Mouse (Mus musculus) megakaryocyte, embryonic 14.5 days (primary cell): ENCODE data around the gene Tgtp1. TPM values are rescaled to one million over a fixed set of nuclear protein-coding genes. Genes with fewer than 3 reads are reported as not detected.
"Not testable (repeated sequence)": the region's sequence is repeated elsewhere in the genome, so short reads cannot be mapped to it uniquely, and the experiment has no call there.

Experiments
- H3K27me3 ChIP-seq: replicated peaks from 2 replicates; pipeline ENCODE3; 2012; ENCODE audit warnings: inconsistent platforms
- H3K36me3 ChIP-seq: replicated peaks from 2 replicates; pipeline ENCODE3; 2012; ENCODE audit warnings: low read length, inconsistent platforms, mixed read lengths
- H3K4me1 ChIP-seq: 2 replicates; pipeline ENCODE4 v1.6.1; 2012; ENCODE audit warnings: inconsistent platforms
- H3K4me3 ChIP-seq: replicated peaks from 2 replicates; pipeline ENCODE3; 2012; ENCODE audit warnings: moderate library complexity, mild to moderate bottlenecking, inconsistent platforms
- H3K9me3 ChIP-seq: 2 replicates; pipeline ENCODE4 v1.6.1; 2012; ENCODE audit warnings: inconsistent platforms
- polyA plus RNA-seq: library from polyadenylated mRNA; stranded (reverse); fragments of >175 nt; gene quantifications from 2 replicates; pipeline ENCODE4 v1.2.3, GENCODE M21; 2012; ENCODE audit warnings: low replicate concordance; ENCODE audit not compliant: insufficient read depth

The Tgtp1 gene
- 0.22 TPM in 1 of 2 replicates, not detected in the other for polyA plus RNA-seq

- H3K4me3 ChIP-seq, H3K27me3 ChIP-seq, H3K36me3 ChIP-seq, H3K9me3 ChIP-seq: not testable (repeated sequence)
- H3K4me1 ChIP-seq, result peaks cover 33% of the 10 kb centered on the region
These were observed at the start of gene Tgtp1 for GRCm38 (mm10) chr11:48994018-48994417. TSS of gene Tgtp1 (minus strand) at chr11:48994172.

- H3K4me1 ChIP-seq, H3K9me3 ChIP-seq, H3K36me3 ChIP-seq, H3K4me3 ChIP-seq, H3K27me3 ChIP-seq: not testable (repeated sequence)
These were observed 18.1 kb upstream of the Tgtp1 start for GRCm38 (mm10) chr11:49012074-49012473.

- not testable (repeated sequence) for H3K27me3 ChIP-seq, H3K36me3 ChIP-seq, H3K4me1 ChIP-seq, H3K4me3 ChIP-seq, H3K9me3 ChIP-seq
These were observed 12.8 kb upstream of the Tgtp1 start for GRCm38 (mm10) chr11:49006785-49007184.

GRCm38 (mm10) chr11:49006317-49006716 lies 12.3 kb upstream of the Tgtp1 start:
- H3K9me3 ChIP-seq, H3K4me1 ChIP-seq, H3K36me3 ChIP-seq, H3K4me3 ChIP-seq, H3K27me3 ChIP-seq: not testable (repeated sequence)

GRCm38 (mm10) chr11:49000411-49000810 lies 6.4 kb upstream of the Tgtp1 start:
- H3K36me3 ChIP-seq, H3K4me3 ChIP-seq, H3K27me3 ChIP-seq, H3K9me3 ChIP-seq: not testable (repeated sequence)
- peaks cover 19% of the 10 kb centered on the region for H3K4me1 ChIP-seq

- H3K4me1 ChIP-seq, result peaks cover 33% of the 10 kb centered on the region
- not testable (repeated sequence) for H3K4me3 ChIP-seq, H3K36me3 ChIP-seq, H3K27me3 ChIP-seq, H3K9me3 ChIP-seq
These were observed 676 bp downstream of the Tgtp1 start for GRCm38 (mm10) chr11:48993296-48993695.

GRCm38 (mm10) chr11:48991740-48992520 lies 2.0 kb downstream of the Tgtp1 start, which contains the start of gene Gm12185:
TSS of gene Gm12185 (minus strand) at chr11:48992226.
- H3K4me3 ChIP-seq, H3K9me3 ChIP-seq, H3K27me3 ChIP-seq, H3K36me3 ChIP-seq: not testable (repeated sequence)
- peaks cover 36% of the 10 kb centered on the region for H3K4me1 ChIP-seq

GRCm38 (mm10) chr11:48989981-48990380 lies 4.0 kb downstream of the Tgtp1 start:
- not testable (repeated sequence) for H3K27me3 ChIP-seq, H3K36me3 ChIP-seq, H3K4me3 ChIP-seq, H3K9me3 ChIP-seq
- H3K4me1 ChIP-seq, result peaks cover 30% of the 10 kb centered on the region

GRCm38 (mm10) chr11:48988219-48988618 lies 5.8 kb downstream of the Tgtp1 start:
- H3K4me3 ChIP-seq, result not testable (repeated sequence)

GRCm38 (mm10) chr11:48982848-48983247 lies 11.1 kb downstream of the Tgtp1 start:
- H3K4me1 ChIP-seq, H3K4me3 ChIP-seq, H3K27me3 ChIP-seq, H3K9me3 ChIP-seq, H3K36me3 ChIP-seq: not testable (repeated sequence)

More at GRCm38 (mm10) chr11:48988219-48988618, 5.8 kb downstream of the Tgtp1 start:
- not testable (repeated sequence) for H3K36me3 ChIP-seq, H3K27me3 ChIP-seq, H3K9me3 ChIP-seq
- H3K4me1 ChIP-seq, result peaks cover 15% of the 10 kb centered on the region

- H3K4me3 ChIP-seq, H3K27me3 ChIP-seq, H3K9me3 ChIP-seq, H3K36me3 ChIP-seq, H3K4me1 ChIP-seq: not testable (repeated sequence)
These were observed 13.9 kb downstream of the Tgtp1 start for GRCm38 (mm10) chr11:48980052-48980451.

- not testable (repeated sequence) for H3K4me3 ChIP-seq, H3K4me1 ChIP-seq, H3K36me3 ChIP-seq, H3K27me3 ChIP-seq, H3K9me3 ChIP-seq
These were observed 14.7 kb downstream of the Tgtp1 start, which contains the start of gene 9930111J21Rik1 for GRCm38 (mm10) chr11:48979251-48979650. TSS of gene 9930111J21Rik1 (minus strand) at chr11:48979398.

- not testable (repeated sequence) for H3K4me1 ChIP-seq, H3K36me3 ChIP-seq, H3K4me3 ChIP-seq, H3K27me3 ChIP-seq, H3K9me3 ChIP-seq
These were observed 15.6 kb downstream of the Tgtp1 start, which contains the start of gene Olfr56 for GRCm38 (mm10) chr11:48978240-48978939. TSS of gene Olfr56 (plus strand) at chr11:48978889.

- not testable (repeated sequence) for H3K9me3 ChIP-seq, H3K4me3 ChIP-seq, H3K4me1 ChIP-seq, H3K27me3 ChIP-seq, H3K36me3 ChIP-seq
These were observed 19.3 kb downstream of the Tgtp1 start for GRCm38 (mm10) chr11:48974686-48975085.

GRCm38 (mm10) chr11:48946090-48946489 lies 47.9 kb downstream of the Tgtp1 start, which contains the start of gene Psme2b:
TSS of gene Psme2b (minus strand) at chr11:48946190.
- not testable (repeated sequence) for H3K36me3 ChIP-seq, H3K27me3 ChIP-seq, H3K4me3 ChIP-seq, H3K9me3 ChIP-seq, H3K4me1 ChIP-seq

GRCm38 (mm10) chr11:48939286-48939685 lies 54.7 kb downstream of the Tgtp1 start:
- not testable (repeated sequence) for H3K36me3 ChIP-seq, H3K4me3 ChIP-seq, H3K4me1 ChIP-seq, H3K9me3 ChIP-seq, H3K27me3 ChIP-seq
